27 mouse cellular contexts compared by ENCODE assay signal in the genomic region with DNA sequence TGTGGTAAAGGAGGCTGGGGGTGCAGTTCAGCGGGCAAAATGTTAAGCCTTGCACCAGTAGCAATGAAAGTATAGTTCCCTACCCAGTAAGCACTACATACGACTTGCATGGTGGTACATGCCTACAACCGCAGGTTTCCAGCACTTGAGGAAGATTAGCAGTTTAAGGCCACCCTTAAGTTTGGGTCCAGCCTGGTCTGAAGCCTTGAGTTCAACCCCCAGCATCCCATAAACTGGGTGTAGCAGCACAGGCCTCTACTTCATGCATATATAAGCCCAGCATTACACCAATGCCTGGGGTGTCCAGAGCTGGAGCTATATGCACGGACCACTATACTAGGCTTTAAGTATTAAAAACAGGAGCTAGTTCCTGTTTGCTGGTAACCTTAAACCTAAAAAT. TPM values are rescaled to one million over a fixed set of nuclear protein-coding genes. Genes with fewer than 3 reads are reported as not detected.
DNase-seq lines count a peak whose midpoint lies in the region; ATAC-seq and TF ChIP-seq lines count a peak whose summit lies in the region.
"Had no signal": no experiment of that assay in that cellular context is flagged by ENCODE, and none has a peak within 500 bp of the region (broad histone marks: within the 10 kb centered on the region; RNA-seq: fewer than 3 reads in every experiment).

No protein-coding gene starts in this region.

- H3K36me3 ChIP-seq in liver, adult 2 months (ENCODE audit: control insufficient read depth, insufficient read depth, low read length): peaks cover 68% of the 10 kb centered on the region
- H3K36me3 ChIP-seq in liver, embryonic 12.5 days: peaks cover 94% of the 10 kb centered on the region
- peaks cover 21% of the 10 kb centered on the region for H3K36me3 ChIP-seq in midbrain, embryonic 11.5 days (ENCODE audit: control insufficient read depth, insufficient read depth, low read length)
- H3K36me3 ChIP-seq in midbrain, embryonic 13.5 days: peaks cover 87% of the 10 kb centered on the region

- no peaks in the 10 kb centered on the region for H3K9me3 ChIP-seq in liver, embryonic 12.5 days (replicated peaks)
- H3K9me3 ChIP-seq in midbrain, embryonic 11.5 days (ENCODE audit: control insufficient read depth, low read length): no peaks in the 10 kb centered on the region
- H3K9me3 ChIP-seq in midbrain, embryonic 13.5 days: no peaks in the 10 kb centered on the region
- H3K9me3 ChIP-seq: G1E had no signal

- peak; percentile 80 for DNase-seq in heart, adult 11 months
- no peak for DNase-seq in heart, postnatal 10 days
- DNase-seq in liver, adult 2 months (ENCODE audit: extremely low read depth, low read depth, low spot score): no peak
- peak; percentile 65 for DNase-seq in midbrain, embryonic 11.5 days (ENCODE audit: low spot score, missing footprints)
- DNase-seq: adrenal gland, adult 2 months; adrenal gland, adult 8-10 months; adrenal gland, postnatal 10 days; adrenal gland, postnatal 14 days; adrenal gland, postnatal 25 days; adrenal gland, postnatal 36 days; B cell, adult 2 months; cerebellum, adult 11 months; cerebellum, adult 11-12 months; cerebellum, adult 18-20 months had no signal

- no peaks in the 10 kb centered on the region for H3K79me2 ChIP-seq in liver, adult 2 months (ENCODE audit: control insufficient read depth, insufficient read depth, low read length)

- H3K4me1 ChIP-seq in liver, adult 2 months (ENCODE audit: control insufficient read depth, insufficient read depth, low read length): peaks cover 9% of the 10 kb centered on the region; the same call in 1 of the 2 replicates
- H3K4me1 ChIP-seq in liver, embryonic 12.5 days: peaks cover 8% of the 10 kb centered on the region; the same call in 1 of the 2 replicates
- H3K4me1 ChIP-seq in midbrain, embryonic 11.5 days (ENCODE audit: control insufficient read depth, insufficient read depth, low read length): no peaks in the 10 kb centered on the region
- H3K4me1 ChIP-seq in midbrain, embryonic 13.5 days (replicated peaks): no peaks in the 10 kb centered on the region

- H3K27ac ChIP-seq in liver, adult 2 months (replicated peaks; ENCODE audit: insufficient read depth, low read depth, low read length): peak overlapping the region; percentile 39
- no peak overlapping the region for H3K27ac ChIP-seq in liver, embryonic 12.5 days
- no peak overlapping the region for H3K27ac ChIP-seq in midbrain, embryonic 11.5 days (ENCODE audit: low read depth, low read length)
- no peak overlapping the region for H3K27ac ChIP-seq in midbrain, embryonic 13.5 days

- intact Hi-C loops in heart, postnatal 10 days (cut with DNase I): loop anchor here (10.0 kb wide), 1 partner anchor 389 kb away; no protein-coding TSS in a partner anchor

- no peak overlapping the region for H3K4me2 ChIP-seq in liver, embryonic 12.5 days
- no peak overlapping the region for H3K4me2 ChIP-seq in midbrain, embryonic 11.5 days
- no peak overlapping the region for H3K4me2 ChIP-seq in midbrain, embryonic 13.5 days (replicated peaks)

- no peak for ATAC-seq in liver, embryonic 12.5 days
- ATAC-seq in midbrain, embryonic 11.5 days (ENCODE audit: low FRiP score): no peak
- no peak for ATAC-seq in midbrain, embryonic 13.5 days
- ATAC-seq: activated CD4-positive, CD25-positive, alpha-beta regulatory T cell, adult 4 months; CD4-positive, CD25-positive, alpha-beta regulatory T cell, adult 4 months; Patski had no signal

- no peak overlapping the region for H3K4me3 ChIP-seq in liver, adult 2 months (ENCODE audit: insufficient read depth, low read depth, low read length)
- no peak overlapping the region for H3K4me3 ChIP-seq in liver, embryonic 12.5 days
- H3K4me3 ChIP-seq in midbrain, embryonic 11.5 days (ENCODE audit: low read depth, low read length): no peak overlapping the region
- no peak overlapping the region for H3K4me3 ChIP-seq in midbrain, embryonic 13.5 days (replicated peaks)

- H3K27me3 ChIP-seq in liver, adult 2 months (ENCODE audit: control insufficient read depth, insufficient read depth, low read length): no peaks in the 10 kb centered on the region
- no peaks in the 10 kb centered on the region for H3K27me3 ChIP-seq in liver, embryonic 12.5 days (replicated peaks)
- H3K27me3 ChIP-seq in midbrain, embryonic 11.5 days (ENCODE audit: control insufficient read depth, insufficient read depth, low read length): no peaks in the 10 kb centered on the region
- no peaks in the 10 kb centered on the region for H3K27me3 ChIP-seq in midbrain, embryonic 13.5 days
- H3K27me3 ChIP-seq: CH12.LX, Patski had no signal

- WGBS in liver, adult 2 months: 95% methylated on average over 4 of the region's 4 CpGs
- WGBS in liver, embryonic 12.5 days (ENCODE audit: insufficient replicate concordance): 93% methylated on average over 4 of the region's 4 CpGs
- 97% methylated on average over 4 of the region's 4 CpGs for WGBS in midbrain, embryonic 11.5 days
- 95% methylated on average over 4 of the region's 4 CpGs for WGBS in midbrain, embryonic 13.5 days

- no peak for TF ChIP-seq POLR2A in liver, adult 2 months (IDR thresholded peaks at IDR 0.05; ENCODE audit: extremely low read depth, insufficient read depth, low read length)

- TF ChIP-seq CTCF in liver, adult 2 months (IDR thresholded peaks at IDR 0.05; ENCODE audit: low read depth, low read length): no peak

- H3K9ac ChIP-seq in liver, adult 2 months (ENCODE audit: low read depth, low read length): no peak overlapping the region
- no peak overlapping the region for H3K9ac ChIP-seq in liver, embryonic 12.5 days
- no peak overlapping the region for H3K9ac ChIP-seq in midbrain, embryonic 11.5 days (ENCODE audit: low read length)
- no peak overlapping the region for H3K9ac ChIP-seq in midbrain, embryonic 13.5 days (replicated peaks)

RNA-seq across cellular contexts. Expression of gene Timm23, which starts 17.9 kb away (rescaled TPM):
- 100 to 1,000 TPM; 159 to 184 TPM for total RNA-seq in heart, postnatal 10 days (2021)
- total RNA-seq in liver, adult 2 months (2014; rRNA removed): 191 and 195 TPM in 2 replicates
- 122 and 156 TPM in 2 replicates for polyA plus RNA-seq in liver, adult 2 months (2012; rRNA removed)
- 280 and 286 TPM in 2 replicates for polyA plus RNA-seq in liver, embryonic 12.5 days (2016; fragmentation: Nextera tagmentation; extraction: Ambion mirVana)
- polyA plus RNA-seq in midbrain, embryonic 11.5 days (2014; fragmentation: Nextera tagmentation; extraction: Ambion mirVana): 271 and 283 TPM in 2 replicates
- polyA plus RNA-seq in midbrain, embryonic 13.5 days (2015; fragmentation: Nextera tagmentation; extraction: Ambion mirVana): 215 and 223 TPM in 2 replicates

RNA-seq across cellular contexts. Expression of gene Parg, which starts 17.9 kb away (rescaled TPM):
- 10 to 100 TPM; 24.3 to 29.6 TPM for total RNA-seq in heart, postnatal 10 days (2021)
- 21.0 and 25.1 TPM in 2 replicates for total RNA-seq in liver, adult 2 months (2014; rRNA removed)
- 2.8 TPM in 2 replicates for polyA plus RNA-seq in liver, adult 2 months (2012; rRNA removed)
- 22.7 and 26.1 TPM in 2 replicates for polyA plus RNA-seq in liver, embryonic 12.5 days (2016; fragmentation: Nextera tagmentation; extraction: Ambion mirVana)
- 66.1 and 70.1 TPM in 2 replicates for polyA plus RNA-seq in midbrain, embryonic 11.5 days (2014; fragmentation: Nextera tagmentation; extraction: Ambion mirVana)
- polyA plus RNA-seq in midbrain, embryonic 13.5 days (2015; fragmentation: Nextera tagmentation; extraction: Ambion mirVana): 42.5 and 44.3 TPM in 2 replicates

RNA-seq across cellular contexts. Expression of gene Ncoa4, which starts 24.2 kb away (rescaled TPM):
- total RNA-seq in heart, postnatal 10 days (2021): 100 to 1,000 TPM; 112 to 129 TPM
- 134 and 142 TPM in 2 replicates for total RNA-seq in liver, adult 2 months (2014; rRNA removed)
- 39.6 and 43.1 TPM in 2 replicates for polyA plus RNA-seq in liver, adult 2 months (2012; rRNA removed)
- 289 and 291 TPM in 2 replicates for polyA plus RNA-seq in liver, embryonic 12.5 days (2016; fragmentation: Nextera tagmentation; extraction: Ambion mirVana)
- 106 and 111 TPM in 2 replicates for polyA plus RNA-seq in midbrain, embryonic 11.5 days (2014; fragmentation: Nextera tagmentation; extraction: Ambion mirVana)
- polyA plus RNA-seq in midbrain, embryonic 13.5 days (2015; fragmentation: Nextera tagmentation; extraction: Ambion mirVana): 89.7 and 93.6 TPM in 2 replicates

RNA-seq across cellular contexts. Expression of gene Msmb, which starts 42.0 kb away (rescaled TPM):
- not detected for total RNA-seq in heart, postnatal 10 days (2021)
- not detected in 2 replicates for total RNA-seq in liver, adult 2 months (2014; rRNA removed)
- not detected in 2 replicates for polyA plus RNA-seq in liver, adult 2 months (2012; rRNA removed)
- 0.36 and 0.50 TPM in 2 replicates for polyA plus RNA-seq in liver, embryonic 12.5 days (2016; fragmentation: Nextera tagmentation; extraction: Ambion mirVana)
- not detected in 2 replicates for polyA plus RNA-seq in midbrain, embryonic 11.5 days (2014; fragmentation: Nextera tagmentation; extraction: Ambion mirVana)
- polyA plus RNA-seq in midbrain, embryonic 13.5 days (2015; fragmentation: Nextera tagmentation; extraction: Ambion mirVana): not detected in 2 replicates
- total RNA-seq: adrenal gland, adult 18-20 months; adrenal gland, adult 2 months; adrenal gland, adult 8-10 months; adrenal gland, postnatal 10 days; adrenal gland, postnatal 14 days; adrenal gland, postnatal 25 days; adrenal gland, postnatal 36 days; adrenal gland, postnatal 4 days; CH12.LX; ES-E14; MEL had no signal
- polyA plus RNA-seq: adrenal gland, adult 2 months; brain, embryonic 14.5 days; C2C12; CD4-positive, CD25-positive, alpha-beta regulatory T cell, adult 4 months; G1E; Patski had no signal

Comparison
In these comparisons a context has a peak if more than half of its experiments do, and no peak if none do; other contexts are left out.
1. DNase-seq: peak in heart, adult 11 months (single experiment) and midbrain, embryonic 11.5 days (single experiment); none in heart, postnatal 10 days (0 of 2) and liver, adult 2 months (single experiment).